Mouse (Mus musculus): ENCODE data around the gene Kcmf1.

- TF ChIP-seq CTCF (IDR thresholded peaks at IDR 0.05; ENCODE audit: low read depth) (no peak), EP300 (optimal IDR thresholded peaks at IDR 0.05) (no peak)
Observed at GRCm38 (mm10) chr6:72868688-72869087, 31.1 kb downstream of the Kcmf1 start.

Data from stomach, postnatal 0 days (tissue).